Mouse (Mus musculus): ENCODE results near the gene Ptcd2.
A peak's percentile ranks its signal among the peaks of the same experiment; 100 is the strongest.

Gene Ptcd2

GRCm38 (mm10) chr13:99299921-99300320 is 44.6 kb downstream of the Ptcd2 start:
- DNase-seq: no peak

- DNase-seq: no peak
These were observed 50.3 kb downstream of the Ptcd2 start for GRCm38 (mm10) chr13:99294176-99294575.

GRCm38 (mm10) chr13:99290766-99291165 is 53.7 kb downstream of the Ptcd2 start:
- DNase-seq: no peak

GRCm38 (mm10) chr13:99287786-99288185 is 56.7 kb downstream of the Ptcd2 start:
- no peak for DNase-seq

GRCm38 (mm10) chr13:99287207-99287606 is 57.3 kb downstream of the Ptcd2 start:
- no peak for DNase-seq

GRCm38 (mm10) chr13:99285241-99285640 is 59.3 kb downstream of the Ptcd2 start:
- no peak for DNase-seq

- peak; percentile 27 for DNase-seq
These were observed 59.9 kb downstream of the Ptcd2 start for GRCm38 (mm10) chr13:99284400-99285160.

GRCm38 (mm10) chr13:99283916-99284315 is 60.6 kb downstream of the Ptcd2 start:
- DNase-seq: no peak

GRCm38 (mm10) chr13:99282961-99283360 is 61.5 kb downstream of the Ptcd2 start:
- DNase-seq: no peak

GRCm38 (mm10) chr13:99279351-99279750 is 65.2 kb downstream of the Ptcd2 start:
- no peak for DNase-seq

GRCm38 (mm10) chr13:99278511-99278910 is 66.0 kb downstream of the Ptcd2 start:
- no peak for DNase-seq

GRCm38 (mm10) chr13:99277521-99277920 is 67.0 kb downstream of the Ptcd2 start:
- DNase-seq: no peak

GRCm38 (mm10) chr13:99272046-99272445 is 72.5 kb downstream of the Ptcd2 start:
- no peak for DNase-seq

All from cerebellum, adult 9-10 months (tissue).